Mouse (Mus musculus) lung, embryonic 15.5 days (tissue): ENCODE results near the gene Il1f10. TPM values are rescaled to one million over a fixed set of nuclear protein-coding genes. Genes with fewer than 3 reads are reported as not detected.

Source experiments
- ATAC-seq: fragments of 200-750 bp; cut with Nextera tagmentation; 2 replicates; pipeline ENCODE4 v1.8.0; 2017; ENCODE audit warnings: moderate number of reproducible peaks, borderline replicate concordance; ENCODE audit not compliant: low FRiP score, low TSS enrichment; ENCODE audit errors: extremely low read depth
- H3K27ac ChIP-seq: fragments of 300-500 bp; sonication (generic); 2 replicates; pipeline ENCODE4 v1.5.1; 2015; ENCODE audit warnings: moderate library complexity, mild to moderate bottlenecking, inconsistent platforms
- H3K27me3 ChIP-seq: fragments of 300-500 bp; sonication (generic); 2 replicates; pipeline ENCODE4 v1.6.1; 2015; ENCODE audit warnings: inconsistent platforms
- H3K36me3 ChIP-seq: fragments of 300-500 bp; sonication (generic); 2 replicates; pipeline ENCODE4 v1.6.1; 2015; ENCODE audit warnings: inconsistent platforms
- H3K4me1 ChIP-seq: fragments of 300-500 bp; sonication (generic); 2 replicates; pipeline ENCODE4 v1.6.1; 2015; ENCODE audit warnings: inconsistent platforms
- H3K4me2 ChIP-seq: fragments of 300-500 bp; sonication (generic); 2 replicates; pipeline ENCODE4 v1.6.1; 2015; ENCODE audit warnings: inconsistent platforms, mild to moderate bottlenecking, moderate library complexity
- H3K4me3 ChIP-seq: fragments of 300-500 bp; sonication (generic); 2 replicates; pipeline ENCODE4 v1.5.1; 2015; ENCODE audit warnings: mild to moderate bottlenecking, inconsistent platforms
- H3K9ac ChIP-seq: fragments of 300-500 bp; sonication (generic); 2 replicates; pipeline ENCODE4 v1.6.1; 2015; ENCODE audit warnings: inconsistent platforms
- H3K9me3 ChIP-seq: fragments of 300-500 bp; sonication (generic); 2 replicates; pipeline ENCODE4 v1.6.1; 2016; ENCODE audit warnings: inconsistent platforms
- WGBS: fragments of 180-500 bp; shearing (Covaris S2); methylation state at CpG from one replicate; pipeline ENCODE4 v1.1.7; 2015; 5-methylcytosine and 5-hydroxymethylcytosine counted together
- polyA plus RNA-seq: library from polyadenylated mRNA; unstranded; fragments of >200 nt; fragmentation: Nextera tagmentation; extraction: Ambion mirVana; gene quantifications from 2 replicates; pipeline ENCODE4 v1.2.1, GENCODE M21; 2015

The Il1f10 gene
- not detected in 2 replicates for polyA plus RNA-seq

DNA sequence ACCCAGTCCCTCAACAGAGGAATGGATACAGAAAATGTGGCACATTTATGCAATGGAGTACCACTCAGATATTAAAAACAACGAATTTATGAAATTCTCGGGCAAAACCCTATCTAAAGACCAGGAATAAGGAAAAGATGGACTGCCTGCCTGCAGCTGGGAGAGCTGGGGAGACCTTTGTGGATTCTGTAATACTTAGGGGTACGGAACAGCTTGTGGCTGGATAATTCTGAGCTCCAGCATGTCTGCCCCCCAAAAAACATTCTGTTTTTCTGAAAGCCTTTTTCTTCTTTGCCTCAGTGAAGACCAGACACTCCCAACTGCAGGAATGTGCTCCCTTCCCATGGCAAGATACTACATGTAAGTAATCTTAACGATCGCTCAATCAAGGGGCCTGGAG lies at the start of gene Il1f10:
Il1f10 (plus strand) TSS at position 301 of the 400 bp plus-strand sequence.
- H3K4me3 ChIP-seq: no peak within 1 kb of the TSS
- no peaks in the 10 kb centered on the region for H3K36me3 ChIP-seq
- H3K4me2 ChIP-seq: no peak within 1 kb of the TSS
- H3K27ac ChIP-seq: no peak within 1 kb of the TSS
- WGBS: 66% methylated on average over 5 of the region's 5 CpGs
- no peak within 1 kb of the TSS for H3K9ac ChIP-seq
- H3K9me3 ChIP-seq: no peaks in the 10 kb centered on the region
- no peak for ATAC-seq
- no peaks in the 10 kb centered on the region for H3K4me1 ChIP-seq
- H3K27me3 ChIP-seq: 0 out of 2 replicates have a peak, but pooled peaks cover 6% of the 10 kb centered on the region

- H3K4me3 ChIP-seq: no peak overlapping the region
- WGBS: 71% methylated on average over 1 of the region's 1 CpGs
- no peaks in the 10 kb centered on the region for H3K4me1 ChIP-seq
- H3K27me3 ChIP-seq: no peaks in the 10 kb centered on the region
- no peak overlapping the region for H3K4me2 ChIP-seq
- H3K36me3 ChIP-seq: no peaks in the 10 kb centered on the region
- H3K27ac ChIP-seq: no peak overlapping the region
- no peaks in the 10 kb centered on the region for H3K9me3 ChIP-seq
- no peak for ATAC-seq
- no peak overlapping the region for H3K9ac ChIP-seq
These were observed 23.5 kb upstream of the Il1f10 start for GRCm38 (mm10) chr2:24267503-24267902.

DNA sequence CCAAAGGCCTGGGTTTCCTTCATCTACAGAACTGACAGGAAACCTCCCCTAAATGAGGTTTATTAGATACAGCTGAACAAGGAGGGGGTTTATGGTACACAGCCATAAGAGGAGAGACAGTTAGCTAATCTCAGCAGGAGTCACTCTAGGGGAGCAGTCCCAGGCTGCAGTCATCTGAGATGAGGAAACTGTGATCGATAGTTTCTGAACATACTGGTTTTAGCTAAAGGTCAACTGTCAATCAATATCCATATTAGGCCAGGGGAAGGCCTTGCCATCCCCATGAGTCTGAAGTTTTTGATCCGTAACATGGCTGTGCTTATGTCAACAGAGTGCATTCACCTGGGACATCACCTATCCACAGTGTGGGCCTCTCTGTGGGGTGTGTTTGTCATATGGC lies 17.4 kb upstream of the Il1f10 start:
- no peak overlapping the region for H3K4me3 ChIP-seq
- no peak for ATAC-seq
- WGBS: 80% methylated on average over 2 of the region's 2 CpGs
- H3K36me3 ChIP-seq: no peaks in the 10 kb centered on the region
- no peaks in the 10 kb centered on the region for H3K27me3 ChIP-seq
- no peak overlapping the region for H3K4me2 ChIP-seq
- H3K27ac ChIP-seq: no peak overlapping the region
- H3K9me3 ChIP-seq: no peaks in the 10 kb centered on the region
- H3K4me1 ChIP-seq: no peaks in the 10 kb centered on the region
- no peak overlapping the region for H3K9ac ChIP-seq

DNA sequence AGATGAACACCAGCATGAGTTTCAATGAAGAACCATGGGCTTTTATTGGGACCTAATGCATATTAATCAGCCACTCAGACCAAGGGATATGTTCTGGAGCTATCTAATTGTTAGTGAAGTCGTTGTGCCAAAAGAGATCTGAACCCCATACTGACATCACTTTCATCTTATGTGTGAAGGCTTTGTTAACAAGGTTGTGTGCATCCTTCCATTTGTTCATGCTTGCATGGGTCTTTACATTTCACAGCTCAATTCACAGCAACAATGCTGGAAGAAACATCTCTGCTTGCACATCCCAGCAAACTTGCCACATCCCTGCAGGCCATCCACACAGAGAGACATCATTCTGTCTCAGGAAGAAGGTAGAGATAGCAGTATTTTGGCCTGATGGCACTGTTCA lies 15.8 kb upstream of the Il1f10 start:
- H3K9me3 ChIP-seq: no peaks in the 10 kb centered on the region
- WGBS: 32% methylated on average over 1 of the region's 1 CpGs
- no peak overlapping the region for H3K4me3 ChIP-seq
- H3K4me1 ChIP-seq: no peaks in the 10 kb centered on the region
- no peak overlapping the region for H3K27ac ChIP-seq
- H3K9ac ChIP-seq: no peak overlapping the region
- no peak overlapping the region for H3K4me2 ChIP-seq
- H3K36me3 ChIP-seq: no peaks in the 10 kb centered on the region
- ATAC-seq: no peak
- H3K27me3 ChIP-seq: no peaks in the 10 kb centered on the region

DNA sequence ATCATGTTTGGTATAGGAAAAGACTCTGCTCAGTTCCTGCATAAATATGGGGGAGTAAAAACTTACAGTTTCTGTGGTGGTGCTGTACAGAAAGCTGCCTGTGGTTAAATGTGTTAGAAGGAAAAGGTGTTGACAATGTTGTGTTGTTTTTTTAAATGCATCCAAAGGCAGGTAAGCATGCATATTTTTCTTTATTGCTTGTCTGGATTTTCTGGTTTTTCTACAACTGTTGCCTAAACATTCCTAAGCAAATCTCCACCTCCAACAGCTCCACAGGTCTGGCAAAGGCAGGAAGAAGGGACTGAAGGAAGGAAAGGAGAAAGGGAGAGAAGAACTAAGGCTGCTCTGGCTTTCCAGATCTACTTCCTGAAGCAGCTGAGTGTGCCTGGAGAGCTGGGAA lies 14.3 kb upstream of the Il1f10 start, which contains the start of gene Il1f5:
Il1f5 (plus strand) TSS at position 301 of the 400 bp plus-strand sequence.
- H3K4me1 ChIP-seq: no peaks in the 10 kb centered on the region
- no peak within 1 kb of the TSS for H3K4me2 ChIP-seq
- H3K4me3 ChIP-seq: no peak within 1 kb of the TSS
- no peak within 1 kb of the TSS for H3K27ac ChIP-seq
- H3K27me3 ChIP-seq: no peaks in the 10 kb centered on the region
- no peaks in the 10 kb centered on the region for H3K36me3 ChIP-seq
- ATAC-seq: no peak
- H3K9me3 ChIP-seq: no peaks in the 10 kb centered on the region
- H3K9ac ChIP-seq: no peak within 1 kb of the TSS

- H3K4me3 ChIP-seq: no peak overlapping the region
- H3K36me3 ChIP-seq: no peaks in the 10 kb centered on the region
- no peak for ATAC-seq
- H3K27me3 ChIP-seq: 0 out of 2 replicates have a peak, but pooled peaks cover 8% of the 10 kb centered on the region
- no peaks in the 10 kb centered on the region for H3K9me3 ChIP-seq
- no peak overlapping the region for H3K9ac ChIP-seq
- 16% methylated on average over 1 of the region's 1 CpGs for WGBS
- no peaks in the 10 kb centered on the region for H3K4me1 ChIP-seq
- H3K4me2 ChIP-seq: no peak overlapping the region
- no peak overlapping the region for H3K27ac ChIP-seq
These were observed 3.6 kb downstream of the Il1f10 start for GRCm38 (mm10) chr2:24294616-24295015.

DNA sequence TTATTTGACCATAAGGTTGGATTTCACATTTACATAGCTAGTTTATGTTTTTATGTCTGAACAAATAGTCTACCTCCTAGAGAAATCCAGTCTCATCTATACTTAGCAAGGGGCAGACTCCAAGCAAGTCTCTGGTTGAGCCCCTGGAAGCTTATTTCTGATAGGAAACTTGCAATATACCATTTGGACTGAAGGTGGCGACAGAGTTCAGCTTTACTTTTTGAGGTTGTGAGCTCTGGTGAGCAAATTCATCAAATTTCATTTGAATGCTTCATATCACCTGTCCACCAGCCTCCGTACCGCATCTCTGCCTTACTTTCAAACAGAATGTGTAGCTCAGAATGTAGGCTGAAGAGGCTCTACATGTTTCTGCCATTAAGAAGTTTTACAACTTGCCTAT lies 5.8 kb downstream of the Il1f10 start:
- no peak for ATAC-seq
- Histone ChIP-seq H3K4me1 (no peaks in the 10 kb centered on the region), H3K36me3 (no peaks in the 10 kb centered on the region), H3K27me3 (0 out of 2 replicates have a peak, but pooled peaks cover 8% of the 10 kb centered on the region), H3K9ac (no peak overlapping the region), H3K4me3 (no peak overlapping the region), H3K4me2 (no peak overlapping the region), H3K9me3 (no peaks in the 10 kb centered on the region), H3K27ac (no peak overlapping the region)
- WGBS: 7% methylated on average over 3 of the region's 3 CpGs

GRCm38 (mm10) chr2:24311302-24312001 lies 20.5 kb downstream of the Il1f10 start:
- no peak overlapping the region for H3K27ac ChIP-seq
- no peaks in the 10 kb centered on the region for H3K9me3 ChIP-seq
- ATAC-seq: no peak
- H3K27me3 ChIP-seq: no peaks in the 10 kb centered on the region
- WGBS: 46% methylated on average over 6 of the region's 6 CpGs
- no peaks in the 10 kb centered on the region for H3K4me1 ChIP-seq
- no peak overlapping the region for H3K4me3 ChIP-seq
- no peak overlapping the region for H3K9ac ChIP-seq
- H3K4me2 ChIP-seq: no peak overlapping the region
- H3K36me3 ChIP-seq: no peaks in the 10 kb centered on the region

- Histone ChIP-seq H3K27ac (no peak overlapping the region), H3K27me3 (no peaks in the 10 kb centered on the region), H3K4me3 (no peak overlapping the region), H3K9ac (no peak overlapping the region), H3K36me3 (no peaks in the 10 kb centered on the region), H3K4me2 (no peak overlapping the region), H3K9me3 (no peaks in the 10 kb centered on the region), H3K4me1 (no peaks in the 10 kb centered on the region)
- WGBS: 65% methylated on average over 1 of the region's 1 CpGs
- ATAC-seq: no peak
These were observed 25.9 kb downstream of the Il1f10 start for GRCm38 (mm10) chr2:24316919-24317318.

GRCm38 (mm10) chr2:24317919-24318598 lies 27.1 kb downstream of the Il1f10 start:
- ATAC-seq: no peak
- no peaks in the 10 kb centered on the region for H3K36me3 ChIP-seq
- no peak overlapping the region for H3K4me3 ChIP-seq
- no peaks in the 10 kb centered on the region for H3K4me1 ChIP-seq
- H3K27me3 ChIP-seq: no peaks in the 10 kb centered on the region
- no peak overlapping the region for H3K9ac ChIP-seq
- H3K9me3 ChIP-seq: no peaks in the 10 kb centered on the region
- H3K27ac ChIP-seq: no peak overlapping the region
- H3K4me2 ChIP-seq: no peak overlapping the region
- WGBS: 67% methylated on average over 4 of the region's 4 CpGs

DNA sequence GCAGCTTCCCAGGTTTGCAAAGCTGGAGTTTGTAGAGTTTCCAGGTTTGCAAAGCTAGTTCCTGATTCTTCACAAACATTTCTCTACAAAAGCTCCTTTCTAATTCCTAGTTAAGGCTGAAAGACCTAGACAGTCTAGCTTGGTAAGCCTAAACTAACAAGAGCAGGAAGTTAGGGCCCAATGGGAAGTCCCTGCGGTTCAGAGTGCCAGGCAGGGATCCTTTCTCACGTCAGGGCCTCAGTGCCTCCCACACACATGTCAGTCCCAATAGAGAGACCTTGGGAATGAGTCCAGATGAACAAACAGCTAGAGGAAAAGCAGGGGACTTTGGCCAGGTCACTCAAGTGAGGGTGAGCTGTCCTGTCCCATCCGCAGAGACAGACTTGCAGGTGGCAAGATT lies 44.3 kb downstream of the Il1f10 start:
- H3K36me3 ChIP-seq: no peaks in the 10 kb centered on the region
- no peak overlapping the region for H3K4me3 ChIP-seq
- H3K9me3 ChIP-seq: no peaks in the 10 kb centered on the region
- H3K27ac ChIP-seq: no peak overlapping the region
- H3K9ac ChIP-seq: no peak overlapping the region
- no peak overlapping the region for H3K4me2 ChIP-seq
- 52% methylated on average over 3 of the region's 3 CpGs for WGBS
- no peaks in the 10 kb centered on the region for H3K4me1 ChIP-seq
- no peak for ATAC-seq
- H3K27me3 ChIP-seq: no peaks in the 10 kb centered on the region

DNA sequence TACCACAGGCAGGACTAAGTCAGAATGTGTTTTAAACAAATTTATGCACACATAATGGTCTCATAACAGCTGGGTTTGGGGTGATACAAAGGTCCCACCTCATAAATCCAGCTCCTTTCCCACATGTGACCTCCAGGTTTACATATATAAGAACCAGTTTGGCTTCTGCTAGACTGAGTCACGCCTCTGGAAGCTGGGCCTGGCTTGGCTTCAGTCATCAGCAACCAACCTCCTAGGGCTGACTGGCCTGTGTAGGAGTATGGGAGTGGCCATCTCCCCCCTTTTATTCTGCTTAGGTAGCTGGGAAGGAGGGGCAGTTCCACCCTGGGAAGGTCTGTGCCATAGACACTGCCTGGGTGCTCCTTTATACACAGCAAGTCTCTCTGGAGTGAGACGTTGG lies 45.5 kb downstream of the Il1f10 start, which contains the start of gene Il1rn:
Il1rn (plus strand) TSS at position 309 of the 400 bp plus-strand sequence.
- no peaks in the 10 kb centered on the region for H3K27me3 ChIP-seq
- no peaks in the 10 kb centered on the region for H3K36me3 ChIP-seq
- no peaks in the 10 kb centered on the region for H3K9me3 ChIP-seq
- no peak within 1 kb of the TSS for H3K27ac ChIP-seq
- no peak within 1 kb of the TSS for H3K4me2 ChIP-seq
- no peak within 1 kb of the TSS for H3K4me3 ChIP-seq
- H3K9ac ChIP-seq: no peak within 1 kb of the TSS
- H3K4me1 ChIP-seq: no peaks in the 10 kb centered on the region
- WGBS: 76% methylated on average over 2 of the region's 2 CpGs
- ATAC-seq: no peak
